Mouse (Mus musculus) right cerebral cortex, postnatal 14 days (tissue): Measurements from ENCODE around the gene Ubxn11.

Source experiments
- DNase-seq: peaks from one replicate; pipeline ENCODE4 v3.0.0; 2022

Gene Ubxn11

DNA sequence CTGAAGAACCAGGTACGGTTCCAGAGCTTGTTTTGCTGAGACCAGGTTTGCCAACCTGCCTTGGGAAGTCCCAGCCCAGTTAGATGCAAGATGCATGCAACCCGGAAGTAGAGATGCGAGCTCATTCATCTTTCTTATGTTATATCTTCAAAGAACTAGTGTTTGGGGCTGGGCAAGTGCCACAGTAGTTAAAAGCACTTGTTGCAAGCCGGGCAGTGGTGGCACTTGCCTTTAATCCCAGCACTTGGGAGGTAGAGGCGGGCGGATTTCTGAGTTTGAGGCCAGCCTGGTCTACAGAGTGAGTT, 11.2 kb upstream of the Ubxn11 start:
- DNase-seq = no peak

DNA sequence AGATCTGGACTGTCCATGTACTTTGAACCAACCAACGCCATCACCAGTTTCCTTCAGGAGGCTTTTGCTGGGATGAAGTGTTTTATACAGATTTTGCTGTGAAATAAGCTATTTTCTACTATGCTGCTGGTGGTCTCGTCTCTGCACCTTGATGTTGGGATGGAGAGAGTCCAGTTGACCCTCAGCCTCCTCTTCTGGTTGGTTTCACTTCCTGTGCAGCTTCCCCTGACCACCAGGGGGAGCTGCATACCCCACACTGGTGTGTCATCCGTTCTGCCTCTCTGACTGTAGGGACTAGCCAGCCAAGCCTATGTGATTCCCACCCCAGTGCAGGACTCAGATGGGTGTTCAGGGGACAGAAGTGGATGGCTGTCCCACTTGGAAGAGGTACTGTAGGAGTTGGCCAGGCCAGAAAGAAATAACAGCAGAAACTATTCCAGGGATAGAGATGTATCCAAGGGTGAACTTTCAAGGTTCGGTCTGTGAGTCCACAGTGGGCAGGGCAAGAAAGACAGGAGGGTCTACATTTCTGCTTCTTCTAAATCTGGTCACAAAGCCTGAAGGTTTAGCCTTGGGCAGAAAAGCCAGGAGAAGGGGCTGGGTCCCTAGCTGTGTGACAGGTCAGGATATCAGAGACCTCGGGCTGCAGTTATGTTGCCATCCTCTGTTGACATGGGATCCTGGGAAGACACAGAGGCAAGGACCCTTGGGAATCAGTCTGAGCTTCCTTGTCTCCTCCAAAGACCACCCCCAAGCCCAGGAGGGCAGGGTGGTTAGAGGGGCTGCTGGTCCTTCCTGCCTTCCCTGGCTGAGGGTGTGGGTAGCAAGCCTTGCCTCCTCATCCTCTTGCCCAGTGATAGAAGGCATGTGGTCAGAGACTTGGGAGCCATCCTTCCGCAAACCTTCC, 9.7 kb upstream of the Ubxn11 start:
- DNase-seq = peak; percentile 40

DNA sequence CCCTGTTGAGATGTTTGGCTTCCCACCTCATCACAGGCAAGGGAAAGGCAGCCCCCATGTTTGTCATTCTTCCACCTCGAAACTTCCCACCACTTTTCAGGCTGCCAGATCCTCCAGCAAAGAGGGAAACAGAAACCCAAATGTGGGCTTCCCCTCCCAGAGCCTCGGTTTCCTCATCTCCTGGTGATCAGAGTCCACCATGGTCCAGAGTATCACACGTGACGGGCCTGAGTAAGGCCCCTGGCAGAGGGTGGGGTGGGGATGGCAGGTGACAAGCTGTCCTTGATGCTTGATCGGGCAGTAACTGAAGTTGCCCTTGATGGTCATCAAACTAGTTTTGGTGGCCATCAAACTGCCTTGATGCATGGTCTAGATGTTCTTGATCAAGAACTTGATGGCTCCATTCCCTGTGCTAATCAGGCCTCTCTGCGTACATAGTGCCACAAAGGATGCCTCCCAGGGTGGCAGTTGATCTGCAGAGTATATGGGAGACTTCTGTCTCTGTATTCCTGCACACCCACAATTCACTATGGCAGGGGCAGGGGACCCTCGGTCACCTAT, 8.3 kb upstream of the Ubxn11 start:
- DNase-seq = no peak

DNA sequence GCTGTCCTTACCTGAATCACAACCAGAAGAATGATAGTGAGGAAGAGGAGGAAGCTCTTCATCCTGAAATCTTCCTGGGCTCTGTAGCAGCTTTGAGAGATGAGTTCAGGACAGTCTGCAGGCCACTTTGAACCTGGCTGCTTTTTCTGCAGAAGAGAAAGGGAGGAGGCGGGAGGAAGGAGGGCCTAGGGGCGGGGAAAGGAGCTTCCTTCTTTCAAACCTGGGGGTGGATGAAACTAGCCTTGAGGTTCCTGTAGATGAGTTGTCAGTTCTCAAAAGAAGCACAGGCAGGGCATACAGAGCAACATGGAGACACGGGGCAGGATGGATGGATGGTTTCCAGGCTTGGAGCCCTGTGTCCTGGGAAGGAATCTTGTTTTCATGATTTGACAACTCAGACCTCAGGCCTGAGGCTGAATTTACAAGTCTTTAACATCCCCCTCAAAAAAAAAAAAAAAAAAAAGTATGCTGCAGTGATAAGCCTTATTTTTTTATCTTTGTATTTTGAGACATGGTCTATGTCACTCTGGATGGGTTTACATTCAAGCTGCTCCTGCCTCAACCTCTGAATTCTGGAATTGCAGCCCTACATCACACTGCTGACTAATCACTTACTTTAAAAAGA, 7.3 kb upstream of the Ubxn11 start, which contains the start of gene Cd52:
Gene Cd52 (minus strand): TSS at position 160 of the 625 bp plus-strand sequence.
- no peak for DNase-seq

DNA sequence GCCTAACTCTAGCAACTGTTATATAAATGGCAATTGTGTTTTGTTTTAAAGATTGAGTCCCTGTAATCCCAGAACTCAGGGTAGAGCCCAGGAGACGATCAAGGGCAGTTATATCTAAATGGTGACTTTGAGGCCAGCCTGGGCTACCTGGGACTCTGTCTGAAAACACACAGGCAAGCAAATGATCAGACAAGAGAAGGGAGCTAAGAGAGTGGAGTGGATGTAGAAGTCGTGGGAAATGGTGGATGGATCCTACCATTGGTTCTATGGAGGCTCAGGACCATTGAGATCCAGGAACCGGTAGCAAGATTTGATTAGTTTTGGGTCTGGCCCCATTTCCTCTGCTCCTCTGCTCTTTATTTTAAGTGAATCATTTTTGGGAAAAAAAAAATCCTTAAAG, 6.2 kb upstream of the Ubxn11 start:
- no peak for DNase-seq

DNA sequence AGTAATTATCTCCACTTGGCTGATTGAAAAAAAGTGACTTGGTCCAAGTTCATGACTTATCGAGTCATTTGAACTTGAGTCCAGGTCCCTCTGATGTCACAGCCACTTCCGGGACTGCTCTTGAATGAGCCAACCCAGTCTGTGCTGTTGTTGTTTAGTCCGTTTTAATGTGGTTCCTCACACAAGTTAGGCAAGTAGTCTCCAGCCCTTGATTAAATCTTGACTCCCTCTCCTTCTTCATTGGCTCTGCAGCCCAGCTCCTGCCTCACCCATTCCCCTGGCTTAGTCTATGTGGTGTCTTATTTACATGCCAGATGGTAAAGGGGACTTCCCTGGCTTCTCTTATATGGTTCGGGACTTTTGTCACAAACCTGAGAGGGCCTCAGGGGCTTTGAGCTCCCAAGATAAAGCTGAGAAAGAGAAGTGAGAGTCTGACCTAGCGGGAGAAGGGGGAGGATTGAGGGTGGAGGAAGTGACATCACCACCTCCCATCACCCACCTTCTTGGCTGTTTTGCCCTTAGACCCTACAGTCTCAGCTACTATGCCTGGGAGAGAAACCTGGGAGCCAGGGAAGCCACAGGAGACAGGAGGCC, 5.3 kb upstream of the Ubxn11 start:
- DNase-seq = no peak

DNA sequence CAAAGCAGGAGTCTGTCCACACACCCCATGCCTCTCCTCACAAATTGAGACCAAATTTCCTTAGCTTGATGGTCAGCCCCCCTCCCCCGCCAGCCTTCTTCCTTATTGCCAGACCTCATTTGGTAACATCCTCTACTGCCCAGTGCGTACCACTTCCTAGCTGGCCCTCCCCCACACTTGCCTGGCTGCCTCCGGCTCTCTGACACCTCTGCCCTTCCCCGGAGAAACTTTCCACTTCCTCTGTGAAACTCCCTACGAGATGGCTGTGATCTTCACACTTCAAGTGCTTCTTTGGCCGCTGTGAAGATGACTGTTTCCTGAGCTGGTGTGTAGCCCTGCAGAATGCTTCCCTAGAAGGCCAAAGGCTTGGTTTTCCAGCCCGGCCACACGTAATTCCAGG, 3.7 kb upstream of the Ubxn11 start:
- peak; percentile 48 for DNase-seq

DNA sequence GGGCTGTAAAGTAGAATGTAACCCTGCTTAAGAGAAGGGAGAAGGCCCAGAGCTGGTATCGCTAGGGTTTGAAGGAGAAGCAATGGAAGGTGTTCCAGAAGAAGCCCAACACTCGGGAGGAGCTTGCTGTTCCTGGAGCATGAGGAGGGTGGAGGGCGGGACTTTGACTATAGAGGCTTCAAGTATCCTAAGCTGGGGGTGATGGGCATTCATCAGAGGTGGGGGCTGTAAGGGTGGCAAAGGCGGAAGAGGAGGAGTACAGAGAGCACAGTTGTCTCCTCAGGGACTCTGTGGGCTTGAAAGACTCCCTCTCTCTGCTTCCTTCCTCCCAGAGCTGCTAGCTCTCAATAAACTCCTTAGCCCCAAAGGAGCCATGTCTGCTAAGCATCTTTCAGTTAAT, 2.1 kb upstream of the Ubxn11 start:
- DNase-seq = no peak

DNA sequence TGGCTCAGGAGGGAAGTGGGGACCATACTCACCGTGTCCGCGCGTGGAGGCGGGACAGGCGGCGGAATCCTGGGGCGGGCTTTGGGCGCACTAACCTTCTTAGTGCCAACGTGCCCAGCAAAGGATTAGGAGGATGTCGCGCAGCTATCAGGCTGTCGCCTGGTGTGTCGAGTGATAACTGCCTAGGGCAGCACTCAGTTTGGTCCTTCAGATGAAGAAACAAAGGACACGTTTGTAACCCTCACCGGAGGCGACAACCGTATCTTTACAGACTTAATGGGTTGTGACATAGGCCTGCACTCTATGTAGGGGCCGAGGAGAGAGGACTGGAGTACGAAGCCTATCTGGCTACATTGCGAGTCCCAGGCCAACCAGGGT, 361 bp downstream of the Ubxn11 start:
- DNase-seq = no peak

DNA sequence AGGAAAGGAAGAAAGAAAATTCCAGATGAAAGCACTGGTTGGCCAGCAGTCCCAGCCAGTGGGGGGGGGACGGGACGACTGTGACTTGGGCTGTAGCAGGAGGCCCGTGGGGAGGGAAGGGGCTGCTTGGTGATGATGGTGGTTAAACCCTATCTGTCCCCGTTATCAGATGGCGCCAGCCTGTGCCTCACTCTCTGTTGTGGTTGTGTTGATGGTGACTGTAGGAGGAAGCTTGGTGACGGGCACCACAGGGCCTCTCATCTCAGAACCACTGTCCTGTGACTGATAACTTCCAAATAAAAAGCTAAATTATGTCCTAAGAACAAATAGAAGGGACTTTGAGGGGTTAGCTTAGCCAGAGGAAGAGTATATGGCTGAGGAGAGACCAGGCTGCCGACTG, 3.7 kb downstream of the Ubxn11 start:
- no peak for DNase-seq

DNA sequence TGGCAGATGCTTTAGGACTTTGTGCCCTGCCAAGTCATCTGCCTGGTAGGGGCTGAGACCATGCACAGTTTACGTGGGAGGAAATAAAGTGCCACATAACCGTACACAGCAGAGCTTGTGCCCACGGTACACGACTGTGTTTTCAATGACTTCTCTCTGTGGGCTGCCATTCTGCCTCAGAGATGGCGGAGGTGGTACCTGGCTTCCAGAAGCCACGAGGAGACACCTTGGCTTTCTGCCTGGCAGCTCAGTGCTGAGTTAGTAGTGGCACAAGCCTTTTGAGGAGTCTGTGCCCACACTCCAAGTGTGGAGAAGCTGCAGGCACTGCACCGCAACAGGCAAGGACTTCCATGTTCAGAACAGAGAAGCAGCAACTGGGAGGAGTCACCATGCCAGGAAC, 5.4 kb downstream of the Ubxn11 start:
- no peak for DNase-seq

DNA sequence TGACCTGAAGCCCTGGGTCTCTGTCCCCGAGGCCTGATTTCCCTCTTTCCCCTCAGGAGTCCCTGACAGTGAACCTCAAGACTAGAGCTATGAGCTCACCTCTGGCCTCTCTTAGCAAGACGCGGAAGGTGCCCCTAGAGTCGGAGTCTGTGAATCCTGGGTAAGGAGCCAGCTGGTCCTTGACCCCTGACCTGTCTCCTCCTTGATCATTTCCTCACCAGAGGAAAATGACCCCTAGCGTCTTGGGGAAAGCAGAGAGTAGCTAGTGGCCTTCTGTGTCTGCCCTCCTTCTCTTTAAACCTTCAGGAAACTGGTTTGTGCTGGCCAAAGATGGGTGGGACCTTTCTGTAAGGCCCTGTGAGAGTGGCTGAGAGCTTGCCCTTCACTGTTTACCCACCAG, 5.8 kb downstream of the Ubxn11 start:
- no peak for DNase-seq

DNA sequence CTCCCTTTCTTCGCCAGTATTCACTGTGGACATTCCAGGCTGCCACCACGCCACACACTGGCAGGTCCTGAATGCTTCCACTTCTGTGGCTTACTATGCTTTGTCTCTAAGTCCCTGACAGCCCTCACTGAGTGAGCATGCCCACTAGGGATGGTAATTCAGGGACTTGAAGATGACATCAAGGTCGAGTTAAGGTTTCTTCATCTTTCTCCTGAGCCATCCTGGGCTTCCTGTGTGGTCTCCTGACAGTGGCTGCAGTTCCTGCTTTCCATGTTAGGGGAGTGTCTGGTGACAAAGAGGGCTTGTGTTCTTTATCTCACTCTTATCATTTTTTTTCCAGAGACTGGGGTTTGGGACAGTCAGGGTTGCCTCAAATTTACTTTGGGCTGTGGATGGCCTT, 8.3 kb downstream of the Ubxn11 start:
- DNase-seq = no peak

DNA sequence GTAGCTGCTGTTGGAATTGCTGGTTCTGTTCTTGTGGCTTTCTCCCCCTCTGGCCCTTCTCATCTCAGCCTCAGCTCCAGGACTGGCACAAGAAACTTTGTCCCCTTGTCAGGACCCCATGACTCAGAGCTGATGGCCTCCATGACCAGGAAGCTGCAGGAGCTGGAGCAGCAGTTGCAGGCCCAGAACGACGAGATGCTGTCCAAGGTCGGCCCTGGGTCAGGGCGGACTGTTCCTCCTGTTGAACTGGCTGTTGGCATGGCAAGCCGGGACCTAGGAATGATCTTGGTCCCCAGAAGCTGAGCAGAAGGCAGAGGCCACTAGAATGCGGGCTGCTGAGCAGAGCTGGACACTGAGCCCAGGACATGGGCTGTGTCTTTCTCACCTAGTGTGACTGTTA, 10.0 kb downstream of the Ubxn11 start:
- DNase-seq = no peak

DNA sequence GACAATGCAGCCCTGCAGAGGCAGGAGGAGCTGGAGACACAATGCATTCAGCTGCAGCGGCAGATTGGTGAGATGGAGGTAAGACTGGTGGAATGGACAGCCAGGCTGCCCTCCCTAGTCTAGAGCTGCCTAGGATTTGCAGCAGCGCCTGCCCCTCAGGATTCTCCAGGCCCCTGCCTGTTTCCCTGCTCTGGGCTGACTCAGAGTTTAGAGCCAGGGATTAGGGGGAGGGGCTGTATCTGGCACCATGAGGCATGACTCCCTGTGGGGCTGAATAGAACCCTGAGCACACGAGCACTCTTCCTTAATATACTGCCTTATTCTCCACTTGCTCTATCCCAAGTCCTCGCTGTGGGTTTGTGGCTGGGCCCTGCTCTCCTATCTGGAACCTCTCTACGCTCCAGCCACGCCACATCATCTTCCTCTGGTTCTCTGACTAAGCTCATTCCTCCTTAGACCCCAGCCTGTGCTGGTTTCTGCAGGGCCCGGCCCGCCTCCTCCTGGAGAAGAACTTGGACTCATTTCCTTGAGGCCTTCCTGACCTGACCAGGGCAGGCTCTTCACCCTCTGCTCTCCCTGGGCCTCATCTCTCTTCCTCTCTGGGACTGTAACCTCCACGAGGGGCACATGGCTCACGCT, 11.1 kb downstream of the Ubxn11 start:
- DNase-seq = no peak

DNA sequence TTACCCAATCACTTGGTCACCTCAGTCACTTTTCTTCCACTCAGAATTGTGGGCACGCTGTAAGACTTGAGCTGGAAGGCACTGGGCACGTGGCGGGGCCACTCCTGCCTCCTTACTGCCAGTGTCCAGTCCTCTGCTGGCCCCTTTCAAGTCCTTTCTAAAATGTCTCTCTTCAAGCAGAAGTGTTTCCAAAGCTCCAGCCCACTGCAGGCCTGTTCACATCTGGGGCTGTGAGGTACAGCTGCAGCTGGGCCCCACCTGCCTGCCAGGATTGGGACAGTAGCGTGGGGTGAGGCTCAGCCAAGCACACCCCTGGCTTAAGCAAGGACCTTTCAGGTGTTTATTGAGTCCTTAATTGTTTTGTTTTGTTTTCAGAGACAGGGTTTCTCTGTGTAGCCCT, 11.7 kb downstream of the Ubxn11 start:
- DNase-seq = no peak

DNA sequence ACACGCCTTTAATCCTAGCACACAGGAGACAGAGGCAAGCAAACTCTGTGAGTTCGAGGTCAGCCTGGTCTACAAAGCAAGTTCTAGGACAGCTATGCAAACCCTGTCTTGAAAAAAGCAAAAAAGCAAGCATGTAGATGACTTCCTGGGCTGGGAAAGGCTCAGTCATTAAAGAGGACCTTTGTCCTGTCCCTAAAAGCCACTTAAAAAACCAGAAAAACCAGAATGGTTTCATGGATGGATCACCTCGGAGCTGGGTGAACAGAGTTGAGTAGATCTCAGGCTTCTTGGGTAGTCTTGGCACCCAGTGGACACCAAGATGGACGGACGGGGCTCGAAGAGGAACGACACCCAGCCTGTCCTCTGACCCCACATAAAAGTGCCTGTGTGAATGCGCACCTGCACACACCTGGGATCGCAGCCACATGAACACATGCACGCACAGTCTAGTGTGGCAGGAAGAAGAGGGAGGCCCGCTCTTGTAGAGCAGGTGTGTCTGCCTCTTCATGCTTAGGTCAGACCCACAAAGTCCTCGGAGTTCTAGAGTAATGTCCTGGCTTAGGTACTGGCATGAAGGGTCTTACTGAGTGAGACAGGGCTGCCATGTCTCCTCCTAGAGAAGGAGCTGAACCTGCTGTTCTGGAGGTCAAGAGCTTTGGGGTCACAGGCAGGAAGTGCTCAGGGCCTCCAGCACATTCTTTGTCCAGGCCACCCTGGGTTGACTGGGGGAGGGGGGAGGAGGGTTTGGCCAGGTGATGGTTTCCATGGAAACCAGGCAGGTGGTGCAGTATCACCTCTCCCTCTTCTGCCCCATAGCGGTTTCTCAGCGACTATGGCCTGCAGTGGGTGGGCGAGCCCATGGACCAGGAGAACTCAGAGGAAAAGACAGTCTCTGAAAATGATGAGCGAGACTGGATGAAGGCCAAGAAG, 13.1 kb downstream of the Ubxn11 start:
- DNase-seq = no peak

DNA sequence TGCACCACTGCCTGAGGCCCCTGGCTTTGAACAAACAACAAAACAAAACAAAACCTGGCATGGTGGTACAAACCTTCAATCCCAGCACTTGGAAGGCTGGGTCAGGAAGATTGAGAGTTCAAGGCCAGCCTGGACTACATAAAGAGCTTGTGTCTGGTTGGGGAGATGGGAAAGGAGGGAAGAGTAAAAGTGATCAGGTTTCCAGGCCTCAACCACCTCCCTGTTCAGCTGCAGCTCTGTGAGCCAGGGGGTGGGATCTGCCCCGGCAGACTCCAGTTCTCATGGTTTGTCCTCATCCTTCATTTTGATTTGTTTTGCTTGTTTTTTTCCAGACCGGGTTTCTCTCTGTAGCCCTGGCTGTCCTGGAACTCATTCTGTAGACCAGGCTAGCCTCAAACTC, 14.1 kb downstream of the Ubxn11 start:
- DNase-seq = no peak

DNA sequence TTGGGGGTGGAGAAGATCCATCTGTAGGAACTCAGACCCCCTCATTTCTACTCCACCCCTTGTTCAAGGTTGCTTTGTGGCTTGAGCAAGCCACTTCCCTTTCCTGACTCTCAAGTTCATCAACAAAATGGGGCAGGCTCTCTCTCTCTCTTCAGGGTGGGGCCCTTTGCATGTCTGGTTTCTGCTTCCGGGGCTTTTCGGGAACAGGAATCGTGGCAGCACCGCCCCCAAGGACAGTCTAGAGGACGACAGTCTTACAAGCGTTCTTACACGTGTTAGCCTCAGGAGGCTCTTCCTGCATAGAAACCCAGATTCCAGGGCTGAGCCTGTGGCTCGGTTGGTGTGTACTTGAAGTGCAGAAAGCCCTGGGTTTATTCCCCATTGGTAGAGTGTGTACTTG, 14.6 kb downstream of the Ubxn11 start:
- DNase-seq = no peak

DNA sequence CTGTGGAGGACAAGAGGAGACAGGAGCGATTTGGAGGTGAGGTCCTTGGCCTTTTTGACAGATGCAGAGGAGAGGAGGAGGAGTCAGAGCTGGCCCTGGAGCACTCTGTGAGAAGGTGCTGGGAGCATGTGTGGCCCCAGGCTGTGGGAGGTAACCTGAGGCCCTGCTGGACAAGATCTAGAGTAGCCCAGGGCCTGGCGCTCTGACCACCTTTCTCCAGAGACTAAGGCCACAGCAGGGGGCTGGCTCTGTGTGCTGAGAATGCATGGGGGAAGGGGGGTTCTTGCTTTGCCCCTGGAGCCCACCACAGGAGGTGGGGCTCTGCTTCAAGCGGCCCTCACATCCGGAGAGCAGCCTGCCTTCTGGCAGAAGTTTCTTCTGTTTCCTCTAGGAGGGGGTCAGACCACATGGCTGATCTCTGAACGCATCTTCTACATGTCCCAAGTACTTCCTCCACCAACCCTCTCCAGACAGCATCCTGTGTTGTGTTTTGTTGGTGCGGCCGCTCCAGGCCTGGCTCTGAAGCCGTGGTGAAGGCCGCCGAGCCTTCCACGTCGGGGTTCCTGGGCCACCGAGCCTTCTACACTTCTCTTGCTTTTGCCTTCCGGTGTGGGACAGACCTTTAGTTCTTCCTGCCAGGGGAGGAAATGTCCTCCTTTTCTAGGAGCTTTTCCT, 15.9 kb downstream of the Ubxn11 start:
- no peak for DNase-seq

DNA sequence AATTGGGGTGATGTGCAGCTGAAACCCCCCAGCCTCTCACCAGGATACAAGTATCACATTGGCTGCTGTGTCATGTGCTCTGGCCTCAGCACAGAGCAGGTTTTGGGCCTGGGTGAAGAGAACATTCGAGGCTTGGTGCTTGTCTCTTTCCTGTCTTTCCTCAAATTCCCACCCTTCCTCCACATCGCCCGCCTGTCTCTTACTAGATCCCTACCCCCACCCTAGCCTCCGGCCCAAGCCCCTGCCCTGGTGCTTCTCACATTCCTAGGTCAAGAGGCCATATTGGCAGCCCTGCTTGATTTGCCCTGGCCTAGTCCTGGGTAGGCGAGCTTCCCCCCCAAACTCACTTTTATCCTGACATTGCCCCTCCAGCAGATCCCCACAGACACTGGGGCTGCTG, 16.7 kb downstream of the Ubxn11 start:
- no peak for DNase-seq

DNA sequence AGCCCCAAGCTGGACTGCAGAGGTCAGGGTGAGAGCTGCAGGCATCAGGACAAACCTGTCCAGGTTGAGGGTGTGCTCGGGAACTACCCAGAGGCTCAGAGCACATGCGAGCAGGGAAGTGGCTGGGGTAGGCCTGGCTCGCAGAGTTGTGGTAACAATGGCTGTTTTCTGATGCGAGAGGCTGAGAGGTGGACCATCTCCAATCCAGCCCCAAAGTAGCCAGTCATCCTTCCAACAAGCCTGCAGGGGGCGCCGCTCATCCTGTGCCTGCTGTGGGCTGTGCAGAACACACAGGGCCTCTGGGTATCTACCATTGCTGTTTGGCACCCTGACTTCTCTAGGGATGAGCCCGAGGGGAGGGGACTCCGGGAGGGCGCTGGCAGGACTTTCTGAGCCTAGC, 17.3 kb downstream of the Ubxn11 start:
- DNase-seq = no peak
